Mouse (Mus musculus) midbrain, embryonic 12.5 days (tissue): ENCODE measurements around the gene Chpf. TPM values are rescaled to one million over a fixed set of nuclear protein-coding genes. Genes with fewer than 3 reads are reported as not detected.

Experiments used
- polyA plus RNA-seq: library from polyadenylated mRNA; unstranded; fragments of >200 nt; fragmentation: Nextera tagmentation; extraction: Ambion mirVana; gene quantifications from 2 replicates; pipeline ENCODE4 v1.2.1, GENCODE M21; 2016

Gene Chpf
- polyA plus RNA-seq, 1 experiment from 2014 or later, result 36.3 TPM

Other genes starting within 250 kb of the Chpf start
- not detected in 2 replicates for gene A630095N17Rik, start 247.2 kb downstream of the Chpf start, polyA plus RNA-seq
- gene Dnajb2, start 242.9 kb downstream of the Chpf start, polyA plus RNA-seq, result 45.6 and 46.0 TPM in 2 replicates
- 9.3 and 12.1 TPM in 2 replicates for gene Ptprn, start 214.8 kb downstream of the Chpf start, polyA plus RNA-seq
- 37.5 and 46.2 TPM in 2 replicates for gene Resp18, start 200.9 kb downstream of the Chpf start, polyA plus RNA-seq
- 154 and 176 TPM in 2 replicates for gene Dnpep, start 161.3 kb downstream of the Chpf start, polyA plus RNA-seq
- 0.93 and 1.2 TPM in 2 replicates for gene Des, start 119.0 kb downstream of the Chpf start, polyA plus RNA-seq
- gene Speg, start 104.0 kb downstream of the Chpf start, polyA plus RNA-seq, result 12.9 and 14.5 TPM in 2 replicates
- 59.7 and 69.4 TPM in 2 replicates for gene Gmppa, start 43.4 kb downstream of the Chpf start, polyA plus RNA-seq
- gene Asic4, start 28.9 kb downstream of the Chpf start, polyA plus RNA-seq, result 45.0 and 47.7 TPM in 2 replicates
- 26.5 and 27.6 TPM in 2 replicates for gene Tmem198, start 225 bp upstream of the Chpf start, polyA plus RNA-seq
- gene Obsl1, start 27.1 kb upstream of the Chpf start, polyA plus RNA-seq, result 42.7 and 46.6 TPM in 2 replicates
- 7.2 and 8.9 TPM in 2 replicates for gene Inha, start 27.8 kb upstream of the Chpf start, polyA plus RNA-seq
- 26.9 and 30.5 TPM in 2 replicates for gene Stk11ip, start 42.2 kb upstream of the Chpf start, polyA plus RNA-seq
- 31.0 and 36.0 TPM in 2 replicates for gene Slc4a3, start 67.0 kb upstream of the Chpf start, polyA plus RNA-seq